Mouse (Mus musculus): ENCODE results near the gene Cds1.
"Not testable (repeated sequence)": the region's sequence is repeated elsewhere in the genome, so short reads cannot be mapped to it uniquely, and the experiment has no call there.

Gene Cds1

DNA sequence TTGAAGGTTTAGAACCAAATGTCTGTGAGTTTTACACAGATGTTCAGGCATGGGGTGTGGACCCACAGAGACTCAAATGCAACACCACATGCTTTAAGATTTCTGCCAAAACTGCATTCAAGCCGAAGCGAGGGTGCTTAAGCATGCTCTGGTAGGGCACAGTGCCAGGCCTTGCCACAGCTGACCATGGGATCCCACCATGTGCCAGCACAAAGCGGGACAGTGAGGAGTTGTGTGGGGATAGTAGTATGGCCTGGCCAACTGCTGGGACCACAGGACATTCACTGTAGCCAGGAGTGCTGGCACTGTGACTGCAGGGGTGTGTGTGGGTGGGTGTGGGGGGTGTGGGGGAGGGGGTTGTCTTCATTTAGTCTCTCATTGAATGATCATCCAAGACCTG is 64.0 kb downstream of the Cds1 start:
- no peak for DNase-seq (ENCODE audit: extremely low spot score)

DNA sequence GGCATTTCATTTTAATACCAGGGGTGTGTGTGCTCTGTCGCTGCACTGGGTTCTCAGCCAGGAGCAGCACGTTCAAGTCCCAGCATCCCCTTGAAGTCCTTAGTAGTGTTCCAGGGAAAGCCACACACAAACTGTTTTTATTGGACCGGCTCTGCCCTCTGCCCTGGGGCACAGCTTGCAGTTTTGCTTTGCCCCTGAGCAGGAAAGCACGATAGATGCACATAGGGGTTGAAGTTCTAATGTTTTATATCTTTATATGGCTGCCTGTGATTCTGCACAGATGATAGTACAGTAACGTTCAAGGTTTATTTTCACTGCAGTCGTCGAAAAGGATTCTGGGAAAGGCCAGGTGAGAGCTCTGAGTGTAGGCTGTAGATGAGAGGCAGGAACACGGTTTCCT is 65.2 kb downstream of the Cds1 start:
- DNase-seq (ENCODE audit: extremely low spot score) = no peak

DNA sequence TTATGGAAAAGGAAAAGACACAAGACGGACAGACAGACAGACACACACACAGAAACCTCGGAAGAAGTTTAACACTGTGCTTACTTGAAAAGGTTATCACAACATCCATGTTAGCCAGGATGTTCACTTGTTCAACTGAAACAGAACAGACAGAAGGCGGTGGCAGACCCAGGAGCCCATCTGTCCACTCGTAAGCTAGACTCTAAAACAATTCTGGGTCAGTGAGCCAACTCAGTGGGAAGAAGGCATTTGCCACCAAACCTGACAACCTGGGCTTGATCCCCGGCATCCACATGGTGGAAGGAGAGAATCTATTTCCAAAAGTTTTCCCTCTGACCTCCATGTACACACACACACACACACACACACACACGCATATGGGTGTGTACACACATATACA is 67.1 kb downstream of the Cds1 start:
- DNase-seq (ENCODE audit: extremely low spot score) = no peak

DNA sequence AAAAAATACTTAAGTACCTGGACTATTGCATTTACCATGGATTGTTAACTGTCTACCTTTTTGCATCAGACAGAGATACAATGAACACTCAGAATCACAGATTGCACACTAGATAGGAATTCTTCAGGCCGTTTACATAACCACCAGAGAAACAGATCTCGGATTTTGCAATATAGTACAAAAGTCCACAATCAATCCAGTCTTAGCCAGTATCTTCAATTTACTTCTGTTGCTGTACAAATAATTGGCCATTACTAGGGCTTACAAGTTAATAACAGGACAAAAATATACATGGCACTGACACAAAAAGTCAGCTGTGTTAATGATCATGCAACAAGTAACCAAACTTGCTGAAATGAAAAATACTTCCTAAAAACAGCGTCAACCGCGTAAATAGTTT is 68.1 kb downstream of the Cds1 start:
- no peak for DNase-seq (ENCODE audit: extremely low spot score)

DNA sequence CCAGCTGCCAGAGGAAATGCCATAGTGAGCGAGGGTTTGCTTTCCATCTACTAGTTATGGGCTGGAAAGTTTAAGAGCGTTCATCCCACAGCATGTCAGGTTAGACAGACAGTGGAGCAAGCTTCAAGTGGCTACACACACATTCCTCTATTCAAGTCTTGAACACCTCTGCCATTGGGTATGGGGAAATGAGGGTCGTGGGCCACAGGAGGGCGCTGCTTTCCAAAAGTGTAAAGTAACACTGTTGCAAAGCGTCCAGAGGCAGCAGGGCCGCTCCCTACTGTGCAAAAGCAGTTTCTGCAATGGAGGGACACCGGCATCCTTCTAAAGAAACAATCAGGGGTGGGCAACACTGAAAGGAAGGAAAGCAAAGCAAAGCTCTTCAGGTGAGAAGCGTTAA is 68.9 kb downstream of the Cds1 start:
- DNase-seq (ENCODE audit: extremely low spot score) = no peak

DNA sequence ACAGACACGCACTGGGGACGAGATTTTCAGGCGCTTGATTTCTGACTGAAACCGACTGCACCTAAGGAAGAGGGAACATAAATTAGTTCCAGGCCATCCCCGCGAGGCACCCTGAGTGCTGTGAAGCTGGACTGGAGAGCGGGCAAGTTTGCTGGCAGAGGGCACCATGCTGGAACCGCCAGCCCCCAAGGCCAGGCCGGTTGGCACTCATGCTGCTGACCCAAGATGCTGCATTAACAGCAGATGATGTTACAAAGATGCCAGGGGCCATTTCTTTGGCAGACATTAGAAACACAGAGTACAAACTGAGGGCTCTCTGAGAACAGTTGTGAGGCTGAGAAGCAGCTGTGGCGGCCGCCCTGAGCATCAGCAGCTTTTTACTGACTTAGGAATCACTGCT is 71.3 kb downstream of the Cds1 start:
- DNase-seq (ENCODE audit: extremely low spot score) = no peak

DNA sequence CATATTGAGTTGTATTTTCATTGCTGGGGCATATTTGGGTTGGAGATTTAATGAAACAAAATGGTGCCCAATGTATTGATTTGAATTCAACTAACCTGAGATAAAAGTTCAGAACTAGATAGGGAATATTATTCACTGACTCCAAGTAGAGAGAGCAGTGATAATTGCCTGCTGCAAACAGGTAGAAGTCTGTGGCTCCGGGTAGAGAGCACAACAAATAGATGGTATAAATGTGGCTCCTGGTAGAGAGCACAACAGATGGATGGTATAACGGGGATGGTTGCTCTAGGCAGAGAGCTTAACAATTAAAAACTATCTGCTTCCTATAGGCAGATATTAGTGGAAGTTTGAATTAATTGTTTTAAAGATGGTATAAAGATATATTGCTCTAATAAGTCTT is 72.7 kb downstream of the Cds1 start:
- not testable (repeated sequence) for DNase-seq (ENCODE audit: extremely low spot score)

DNA sequence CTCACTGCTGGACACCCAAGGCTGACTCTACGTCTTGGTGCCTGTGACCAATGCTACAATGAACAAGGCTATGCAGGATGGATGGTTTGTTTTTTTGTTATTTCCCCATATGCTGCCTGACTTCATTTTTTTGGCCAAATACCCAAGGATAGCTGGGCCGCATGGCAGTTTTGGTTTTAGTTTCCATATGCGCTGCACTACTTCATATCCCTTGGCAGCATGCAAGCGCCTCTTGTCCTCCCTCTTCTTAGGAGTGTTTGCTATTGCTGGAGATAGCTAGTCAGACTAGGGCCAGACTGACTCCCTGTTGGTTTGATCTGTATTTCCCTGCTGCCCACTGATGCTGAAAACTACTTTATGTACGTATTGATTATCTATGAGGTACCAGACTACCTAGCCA is 75.5 kb downstream of the Cds1 start:
- DNase-seq (ENCODE audit: extremely low spot score) = no peak

DNA sequence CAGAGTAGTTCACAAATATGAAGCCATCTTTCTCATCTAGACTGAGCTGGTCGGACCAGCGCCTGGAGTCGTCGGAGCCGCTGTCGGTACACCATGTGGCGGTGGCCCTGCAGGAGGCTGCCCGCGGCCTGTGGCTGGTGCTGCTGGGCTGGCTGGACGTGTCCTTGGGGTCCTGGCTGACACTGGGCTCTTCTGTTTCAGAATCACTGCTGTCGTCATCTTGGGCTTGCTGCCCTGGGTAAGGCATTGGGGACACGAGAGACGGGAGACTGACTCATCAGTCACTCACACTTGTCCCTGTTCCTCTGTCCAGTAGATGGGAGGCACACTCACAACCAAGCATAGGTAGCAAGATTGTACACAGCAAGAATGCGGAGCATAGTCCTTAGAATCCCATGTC is 80.1 kb downstream of the Cds1 start:
- DNase-seq (ENCODE audit: extremely low spot score) = no peak

DNA sequence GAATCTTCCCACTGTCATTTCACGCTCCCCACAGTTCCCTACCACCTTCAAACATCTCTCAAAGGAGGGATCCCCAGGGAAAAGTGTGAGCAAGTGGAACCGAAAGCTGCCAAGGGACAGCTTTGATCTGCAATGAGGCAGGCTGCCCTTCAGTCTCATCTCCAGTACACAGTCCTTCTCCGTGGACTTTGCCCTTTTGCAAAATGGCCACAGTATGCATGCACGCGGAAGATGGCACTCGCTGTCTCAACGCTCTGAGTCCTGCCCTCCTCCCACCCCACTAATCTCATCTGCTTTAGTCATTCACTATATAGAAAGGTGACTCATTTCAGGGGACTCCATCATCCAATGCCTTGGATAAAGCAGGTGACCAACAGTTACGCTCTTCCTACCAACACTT is 81.0 kb downstream of the Cds1 start:
- DNase-seq (ENCODE audit: extremely low spot score) = no peak

DNA sequence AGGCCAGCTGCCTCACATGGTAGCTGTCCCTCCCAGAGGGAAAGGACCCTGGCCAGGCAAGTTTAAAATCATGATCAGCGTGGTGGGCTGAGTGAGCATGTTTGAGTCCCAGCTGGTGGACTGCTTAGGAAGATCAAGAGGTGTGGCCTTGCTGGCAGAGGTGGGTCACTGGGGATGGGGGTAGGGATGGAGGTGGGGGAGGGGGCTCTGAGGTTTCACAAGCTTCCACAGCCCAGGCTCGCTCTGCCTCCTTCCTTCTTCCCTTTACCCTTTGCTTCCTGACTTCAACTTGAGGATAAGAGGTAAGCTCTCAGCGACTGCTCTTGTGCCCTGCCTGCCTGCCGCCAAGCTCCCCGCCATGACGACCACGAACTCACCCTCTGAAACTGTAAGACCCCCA is 82.4 kb downstream of the Cds1 start:
- DNase-seq (ENCODE audit: extremely low spot score) = no peak

DNA sequence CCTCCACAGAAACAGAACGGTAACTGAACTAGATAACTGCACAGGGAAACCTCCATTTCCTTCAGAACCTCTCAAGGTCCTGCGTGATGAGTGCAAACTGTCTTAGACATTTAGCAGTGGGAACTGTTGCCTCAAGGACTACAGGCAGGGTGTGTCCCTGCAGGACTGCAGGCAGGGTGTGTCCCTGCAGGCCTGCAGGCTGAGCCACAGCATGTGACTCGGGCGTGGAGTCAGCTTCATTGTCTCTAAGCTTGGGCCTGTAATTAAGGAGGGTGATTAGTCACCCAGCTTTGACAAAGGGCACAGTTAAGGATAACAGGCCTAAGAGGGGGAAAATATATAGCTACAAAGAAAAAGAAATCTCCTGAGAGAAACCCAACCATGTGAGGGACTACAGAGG is 82.8 kb downstream of the Cds1 start:
- DNase-seq (ENCODE audit: extremely low spot score) = no peak

DNA sequence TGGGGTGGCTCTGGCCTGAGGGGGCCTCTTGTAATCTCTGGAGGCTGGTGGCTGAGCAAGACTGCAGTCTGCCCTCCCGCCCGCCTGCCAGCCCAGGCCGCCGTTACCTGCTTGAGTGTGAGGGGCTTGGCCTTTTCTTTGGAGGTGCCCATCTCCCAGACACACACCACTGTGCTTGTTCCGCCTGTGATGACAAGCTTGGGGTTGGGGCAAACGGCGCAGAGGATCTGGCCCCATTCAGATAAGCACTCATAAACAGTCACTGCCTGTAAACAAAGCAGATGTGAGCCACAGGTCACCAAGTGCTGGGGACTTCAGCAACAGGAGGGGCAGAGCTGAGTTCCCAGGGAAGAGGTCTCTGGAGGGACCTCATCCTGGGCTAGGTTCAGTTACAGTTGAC is 86.2 kb downstream of the Cds1 start:
- no peak for DNase-seq (ENCODE audit: extremely low spot score)

DNA sequence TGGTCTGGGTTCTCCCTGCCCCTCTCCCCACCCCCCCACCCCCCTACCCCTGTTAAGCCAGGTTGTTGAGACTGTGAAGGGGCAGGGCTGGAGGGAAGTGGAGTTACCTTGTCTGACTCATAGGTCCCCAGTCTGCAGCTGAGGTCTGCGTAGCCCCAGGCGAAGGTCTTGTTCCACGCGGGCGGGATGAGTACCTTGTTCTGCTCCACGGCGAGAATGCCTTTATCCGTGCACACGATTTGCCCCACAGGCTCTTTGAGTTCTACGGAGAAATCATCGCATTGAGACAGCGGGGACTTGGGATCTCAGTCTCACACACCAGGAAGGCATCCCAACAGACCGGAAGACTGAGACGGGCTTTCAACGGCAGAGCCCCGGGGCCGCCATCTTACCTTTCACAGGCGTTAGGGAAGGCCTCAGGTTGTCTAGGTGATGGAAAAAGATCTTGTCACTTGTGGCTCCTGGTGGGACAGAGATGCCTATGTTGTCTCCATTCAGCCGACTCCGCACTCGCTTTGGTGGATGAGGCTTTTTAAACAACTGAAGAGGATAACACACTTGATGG is 87.3 kb downstream of the Cds1 start:
- no peak for DNase-seq (ENCODE audit: extremely low spot score)

DNA sequence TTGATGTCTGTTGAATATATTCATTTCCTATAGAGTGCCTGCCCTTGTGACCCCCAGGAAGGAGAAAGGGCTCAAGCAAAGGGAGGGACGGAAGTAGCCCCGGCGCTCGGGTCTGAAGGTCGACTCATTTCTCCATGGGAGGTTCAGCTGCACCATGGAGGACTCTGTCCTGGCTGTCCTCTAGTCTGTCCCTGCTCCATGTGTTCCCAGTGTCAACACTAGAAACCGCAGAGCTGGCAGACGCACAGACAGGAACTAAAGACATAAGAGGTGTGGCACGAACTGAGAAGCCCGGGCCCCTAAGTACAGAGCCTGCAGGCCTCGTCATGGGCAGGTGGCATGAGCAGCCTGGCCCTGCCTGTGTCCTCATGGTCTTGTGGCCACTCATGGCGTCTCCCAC is 89.2 kb downstream of the Cds1 start:
- DNase-seq (ENCODE audit: extremely low spot score) = no peak

DNA sequence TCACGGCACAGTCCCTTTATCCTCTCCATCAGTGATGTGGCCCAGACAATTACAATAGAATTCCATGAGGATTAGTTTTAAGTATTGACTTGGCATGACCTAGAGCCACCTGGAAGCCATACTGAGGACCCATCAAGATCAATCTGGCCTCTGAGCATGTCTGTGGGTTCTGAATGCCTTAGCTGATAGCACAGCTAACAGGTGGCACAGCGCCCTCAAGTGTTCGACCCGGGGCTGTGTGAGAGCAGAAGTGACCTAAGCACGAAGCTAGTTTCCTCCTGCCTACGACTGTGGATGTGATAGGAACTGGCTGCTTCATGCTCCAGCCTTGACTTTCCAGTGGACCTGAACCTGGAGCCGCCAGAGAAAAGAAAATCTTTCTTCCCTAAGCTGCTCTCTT is 89.7 kb downstream of the Cds1 start:
- no peak for DNase-seq (ENCODE audit: extremely low spot score)

DNA sequence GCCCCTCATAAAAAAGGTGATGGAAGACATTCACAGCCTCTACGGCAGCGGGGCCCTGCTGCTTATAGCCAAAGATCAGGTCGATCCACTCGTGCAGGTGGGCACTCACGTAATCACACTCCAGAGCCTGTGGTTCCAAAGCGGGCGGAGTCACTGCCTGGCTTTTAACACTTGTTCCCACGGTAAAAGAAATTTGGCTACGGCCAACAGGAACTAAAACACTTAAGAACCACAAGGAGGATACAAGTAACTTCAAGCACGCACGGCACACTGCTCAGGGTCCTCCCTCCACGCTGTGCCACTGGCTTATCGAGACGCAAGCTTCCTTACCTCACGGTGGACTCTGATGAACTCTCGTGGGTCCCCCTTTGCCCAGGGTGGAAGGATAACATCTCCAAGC is 90.5 kb downstream of the Cds1 start:
- no peak for DNase-seq (ENCODE audit: extremely low spot score)

DNA sequence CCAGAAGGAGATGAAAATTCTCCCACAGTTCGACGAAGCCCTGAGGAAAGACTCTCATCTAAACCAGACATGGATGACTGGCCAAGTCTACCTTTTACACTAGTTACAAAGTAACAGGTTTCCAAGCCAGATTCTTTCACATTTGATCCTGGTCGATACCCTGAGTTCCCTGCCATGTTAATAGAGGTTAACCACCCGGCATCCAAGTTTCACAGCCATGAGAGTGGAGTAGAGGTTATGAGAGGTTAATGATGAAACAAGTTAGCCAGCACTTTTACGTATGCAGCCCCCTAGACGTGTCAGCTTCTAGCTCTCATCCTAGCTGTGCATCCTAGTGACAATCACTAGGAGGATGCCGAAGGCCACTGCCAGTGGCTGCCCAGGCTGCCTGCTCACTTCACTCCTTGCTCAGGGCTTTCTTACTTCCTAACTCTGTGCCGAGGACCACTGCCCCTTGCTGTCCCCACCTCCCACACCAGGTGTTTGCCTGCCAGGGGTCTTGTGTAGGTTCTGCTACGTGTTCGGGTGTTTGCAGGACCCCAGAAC is 94.0 kb downstream of the Cds1 start:
- no peak for DNase-seq (ENCODE audit: extremely low spot score)

DNA sequence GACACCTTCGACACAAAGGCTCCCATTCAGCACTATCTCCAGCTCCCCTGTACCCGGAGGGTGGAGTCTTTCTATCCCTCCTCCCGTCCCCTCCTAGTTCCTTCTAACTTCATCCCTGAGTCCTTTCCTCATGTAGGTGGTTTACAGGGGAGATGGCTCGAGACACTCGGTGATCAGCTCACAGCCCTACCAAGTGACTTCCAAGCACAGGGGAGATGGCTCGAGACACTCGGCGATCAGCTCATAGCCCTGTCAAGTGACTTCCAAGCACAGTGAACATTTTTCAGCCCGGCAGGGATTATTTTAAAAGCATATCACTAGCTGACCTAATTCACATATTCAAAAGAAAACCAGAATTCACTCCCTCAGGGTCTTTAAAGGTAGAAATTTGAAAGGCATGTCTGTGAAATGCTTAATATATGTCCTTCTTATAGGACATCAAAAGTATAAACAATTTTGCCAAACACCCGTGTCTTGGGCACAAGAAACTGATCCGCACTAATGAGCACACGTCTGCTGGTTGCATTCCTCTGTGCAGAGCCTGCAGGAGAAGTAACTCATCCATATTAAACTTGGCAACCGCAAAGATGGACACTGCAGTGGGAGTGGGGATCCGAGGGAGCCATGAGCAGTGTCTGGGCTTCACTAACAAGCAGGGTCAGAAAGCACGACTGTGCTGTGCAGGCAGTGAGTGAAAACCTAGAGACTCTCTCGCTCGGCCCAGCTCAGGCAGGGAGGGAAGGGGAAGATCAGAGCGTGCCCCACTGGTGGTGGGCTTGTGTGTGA is 97.0 kb downstream of the Cds1 start:
- DNase-seq (ENCODE audit: extremely low spot score) = no peak

DNA sequence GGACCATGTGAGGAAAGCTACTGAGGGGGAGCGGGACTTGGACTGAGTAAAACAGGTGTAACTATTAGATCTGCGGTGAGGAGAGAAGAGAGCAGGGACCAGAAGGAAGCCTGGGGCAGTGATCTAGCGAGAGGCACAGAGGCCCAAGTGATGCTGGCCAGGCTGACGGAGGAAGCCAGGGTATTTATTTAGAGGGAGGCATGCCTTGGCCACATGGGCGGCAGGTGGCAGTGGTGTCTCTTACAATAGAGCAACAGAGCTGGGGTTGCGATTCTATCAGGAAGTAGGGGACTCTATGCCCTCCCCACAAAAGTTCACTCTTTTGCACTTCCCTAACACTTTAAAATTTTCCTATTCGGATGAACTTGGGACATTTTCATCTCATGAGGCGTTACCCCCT is 97.7 kb downstream of the Cds1 start:
- DNase-seq (ENCODE audit: extremely low spot score) = no peak

DNA sequence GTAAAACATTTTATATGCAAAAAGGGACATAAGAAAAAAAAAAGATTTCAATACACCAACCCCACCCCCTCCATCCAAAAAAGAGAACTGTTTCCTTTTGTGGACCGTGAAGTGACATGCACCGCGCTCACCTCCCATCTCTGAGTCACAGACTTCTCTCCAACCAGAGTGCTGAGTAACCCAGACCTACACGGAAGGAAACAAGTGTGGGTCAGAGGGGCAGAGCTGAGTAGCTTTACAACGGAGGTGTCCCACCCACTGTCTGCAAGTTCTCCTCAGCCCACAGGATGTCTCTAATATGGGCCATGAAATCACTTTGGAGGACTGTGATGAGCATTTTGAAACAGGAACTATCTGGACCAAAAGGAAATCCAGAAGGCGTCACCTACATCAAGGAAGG is 99.0 kb downstream of the Cds1 start:
- DNase-seq (ENCODE audit: extremely low spot score) = no peak

DNA sequence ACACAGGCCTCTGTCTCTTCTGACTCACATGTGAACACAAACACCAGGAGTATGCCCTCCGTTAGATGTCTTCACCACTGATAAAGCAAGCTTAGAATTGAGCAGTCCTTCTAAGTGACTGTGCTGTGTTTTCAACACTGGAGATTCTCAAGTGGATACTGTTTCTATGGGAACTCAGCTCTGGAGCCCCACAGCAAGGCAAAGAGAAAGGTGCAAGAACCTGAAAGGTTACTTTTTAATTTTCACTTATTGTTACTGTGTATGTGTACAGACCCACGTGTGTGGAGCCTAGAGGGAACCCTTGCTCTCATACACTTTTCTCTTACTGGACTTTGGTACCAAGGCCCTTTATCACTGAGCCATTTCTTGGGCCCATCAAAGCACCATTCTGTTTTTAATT is 101.8 kb downstream of the Cds1 start:
- DNase-seq (ENCODE audit: extremely low spot score) = no peak

Measured in embryo, embryonic 9.5 days (tissue).